Mouse (Mus musculus) heart, adult 2 months (tissue): ENCODE data around the gene Slc12a6. TPM values are rescaled to one million over a fixed set of nuclear protein-coding genes. Genes with fewer than 3 reads are reported as not detected.

ENCODE experiments used
- DNase-seq, 2 experiments: peaks; one replicate each; pipeline ENCODE4 v3.0.0; 2021
- H3K27ac ChIP-seq: fragments of 200-600 bp; 2 replicates; pipeline ENCODE4 v1.8.1; 2022
- H3K27me3 ChIP-seq: fragments of 200-500 bp; 2 replicates; pipeline ENCODE4 v1.6.1; 2012; ENCODE audit warnings: mild to moderate bottlenecking, low read length, inconsistent platforms, mixed read lengths; ENCODE audit not compliant: control insufficient read depth, insufficient read depth
- H3K36me3 ChIP-seq: fragments of 200-500 bp; 2 replicates; pipeline ENCODE4 v1.6.1; 2012; ENCODE audit warnings: low read length, inconsistent platforms; ENCODE audit not compliant: control insufficient read depth, insufficient read depth
- H3K4me1 ChIP-seq: fragments of 200-500 bp; 2 replicates; pipeline ENCODE4 v1.6.1; 2011; ENCODE audit warnings: low read length; ENCODE audit not compliant: control insufficient read depth, insufficient read depth
- H3K4me3 ChIP-seq: fragments of 200-600 bp; 2 replicates; pipeline ENCODE4 v1.8.1; 2022
- H3K79me2 ChIP-seq: fragments of 200-500 bp; replicated peaks from 2 replicates; pipeline ENCODE4 v1.6.1; 2012; ENCODE audit warnings: mild to moderate bottlenecking, inconsistent platforms, low read length, moderate library complexity, mixed read lengths; ENCODE audit not compliant: control insufficient read depth, insufficient read depth
- H3K9ac ChIP-seq: fragments of 200-500 bp; 2 replicates; pipeline ENCODE4 v1.6.1; 2012; ENCODE audit warnings: low read depth, mild to moderate bottlenecking, control low read depth, inconsistent platforms, low read length, mixed read lengths
- CTCF ChIP-seq: fragments of 200-600 bp; IDR thresholded peaks from 2 replicates; pipeline ENCODE4 v1.8.1; 2022; ENCODE audit warnings: antibody characterized with exemption, mild to moderate bottlenecking, moderate library complexity
- EP300 ChIP-seq: fragments of 200-500 bp; IDR thresholded peaks from 2 replicates; pipeline ENCODE4 v1.6.1; 2011; ENCODE audit warnings: low read depth, low read length, control low read depth; ENCODE audit not compliant: insufficient read depth
- POLR2A ChIP-seq: fragments of 200-500 bp; IDR thresholded peaks from 2 replicates; pipeline ENCODE4 v1.6.1; 2011; ENCODE audit warnings: mild to moderate bottlenecking, low read depth, low read length, control low read depth; ENCODE audit not compliant: insufficient read depth
- WGBS: fragments of 180-500 bp; shearing (Covaris S2); methylation state at CpG from one replicate; pipeline ENCODE4 v1.1.7; 2018; 5-methylcytosine and 5-hydroxymethylcytosine counted together
- intact Hi-C: fragments of 180-260 bp; cut with DNase I; formaldehyde crosslinking; loops from one replicate; pipeline ENCODE4 v1.15.1; 2025
- polyA plus RNA-seq: library from polyadenylated mRNA; depleted of rRNA; stranded (reverse); fragments of >200 nt; gene quantifications from 2 replicates; pipeline ENCODE4 v1.2.3, GENCODE M21; 2012
- total RNA-seq, 2 experiments: library from RNA; stranded (reverse); gene quantifications; 2 replicates each; pipeline ENCODE4 v1.2.3; 2021

Slc12a6 gene
- total and polyA plus RNA-seq, 3 experiments = 23.2 to 32.9 (median 31.1) TPM

- WGBS = 60% methylated on average over 10 of the region's 10 CpGs
- intact Hi-C loops = loop anchor here (5.0 kb wide), 1 partner anchor 62 kb away; no protein-coding TSS in a partner anchor
- H3K79me2 ChIP-seq = no peaks in the 10 kb centered on the region
- H3K27ac ChIP-seq = no peak within 1 kb of the TSS
- no peaks in the 10 kb centered on the region for H3K36me3 ChIP-seq
- no peaks in the 10 kb centered on the region; the same call in 1 of the 2 replicates for H3K4me1 ChIP-seq
- no peak within 1 kb of the TSS for H3K4me3 ChIP-seq
- DNase-seq = peak in 1 of 2 experiments; percentile 27
- TF ChIP-seq POLR2A (no peak), CTCF (peak; percentile 25; the same call in 1 of the 2 replicates), EP300 (no peak)
- no peak within 1 kb of the TSS for H3K9ac ChIP-seq
- no peaks in the 10 kb centered on the region for H3K27me3 ChIP-seq
These were observed 6.2 kb upstream of the Slc12a6 start, which contains the start of gene Nutm1 for GRCm38 (mm10) chr2:112259241-112259962. Nutm1 (minus strand) TSS chr2:112259291.

- under 1% methylated on average over 36 of the region's 36 CpGs for WGBS
- intact Hi-C loops = loop anchor here (1.0 to 10.0 kb wide), 3 partner anchors 23 to 223 kb away; partner anchors contain the start of genes Chrm5, Emc4 and Lpcat4
These were observed 3.6 kb upstream of the Slc12a6 start, which contains the start of gene Nop10 for GRCm38 (mm10) chr2:112261748-112262653. Nop10 (plus strand) TSS chr2:112261926.

GRCm38 (mm10) chr2:112262779-112263295 lies 2.8 kb upstream of the Slc12a6 start:
- Histone ChIP-seq H3K27ac (no peak overlapping the region; the same call in 1 of the 2 replicates), H3K9ac (no peak overlapping the region), H3K79me2 (no peaks in the 10 kb centered on the region), H3K4me3 (peak overlapping the region; percentile 60), H3K27me3 (no peaks in the 10 kb centered on the region), H3K36me3 (no peaks in the 10 kb centered on the region), H3K4me1 (no peaks in the 10 kb centered on the region; the same call in 1 of the 2 replicates)
- TF ChIP-seq CTCF (peak; percentile 52), EP300 (no peak)
- intact Hi-C loops = loop anchor here (10.0 kb wide), 1 partner anchor 222 kb away; the partner anchor contains the start of gene Chrm5
- WGBS = 28% methylated on average over 4 of the region's 4 CpGs
- DNase-seq = no peak

More at GRCm38 (mm10) chr2:112261748-112262653, 3.6 kb upstream of the Slc12a6 start, which contains the start of gene Nop10:
- H3K27ac ChIP-seq = peak within 1 kb of the TSS; percentile 74
- DNase-seq = peak; percentile 81 to 87
- TF ChIP-seq CTCF = peak; percentile 92
- TF ChIP-seq POLR2A = peak; percentile 99
- peak; percentile 77 for TF ChIP-seq EP300
- no peaks in the 10 kb centered on the region for H3K27me3 ChIP-seq
- H3K4me1 ChIP-seq = no peaks in the 10 kb centered on the region; the same call in 1 of the 2 replicates
- H3K79me2 ChIP-seq = no peaks in the 10 kb centered on the region
- H3K36me3 ChIP-seq = no peaks in the 10 kb centered on the region
- peak within 1 kb of the TSS; percentile 79 for H3K9ac ChIP-seq
- peak within 1 kb of the TSS; percentile 60 for H3K4me3 ChIP-seq

- H3K27me3 ChIP-seq = no peaks in the 10 kb centered on the region
- H3K4me1 ChIP-seq = peaks cover 3% of the 10 kb centered on the region
- H3K27ac ChIP-seq = no peak overlapping the region
- WGBS = 67% methylated on average over 4 of the region's 4 CpGs
- DNase-seq = no peak
- no peak overlapping the region for H3K9ac ChIP-seq
- no peaks in the 10 kb centered on the region for H3K79me2 ChIP-seq
- TF ChIP-seq CTCF (no peak), EP300 (no peak), POLR2A (no peak)
- peaks cover 2% of the 10 kb centered on the region; the same call in 1 of the 2 replicates for H3K36me3 ChIP-seq
- no peak overlapping the region for H3K4me3 ChIP-seq
- intact Hi-C loops = loop anchor here (2.0 to 10.0 kb wide), 2 partner anchors 74 to 220 kb away; partner anchors contain the start of gene Chrm5
These were observed 1.3 kb upstream of the Slc12a6 start for GRCm38 (mm10) chr2:112264364-112264763.

GRCm38 (mm10) chr2:112266242-112266592 lies 592 bp downstream of the Slc12a6 start, which contains the start of gene Gm21985:
Gm21985 (plus strand) TSS chr2:112266314.
- Histone ChIP-seq H3K27ac (peak within 1 kb of the TSS; percentile 99), H3K27me3 (no peaks in the 10 kb centered on the region), H3K79me2 (no peaks in the 10 kb centered on the region), H3K36me3 (peaks cover 7% of the 10 kb centered on the region), H3K4me3 (peak within 1 kb of the TSS; percentile 67), H3K4me1 (peaks cover 6% of the 10 kb centered on the region), H3K9ac (peak within 1 kb of the TSS; percentile 85)
- TF ChIP-seq POLR2A = 0 out of 2 replicates have a peak, but pooled peaks have one; percentile 30
- no peak for TF ChIP-seq EP300
- no peak for TF ChIP-seq CTCF
- 1% methylated on average over 11 of the region's 11 CpGs for whole genome bisulfite sequencing
- intact Hi-C loops = loop anchor here (2.0 to 10.0 kb wide), 4 partner anchors 17 to 219 kb away; partner anchors contain the start of genes Chrm5 and Emc7
- peak; percentile 76 to 78 for DNase-seq
